Mouse (Mus musculus) G1E (cell line): ENCODE measurements around the gene Sart3.

Experiments used
- CTCF ChIP-seq: IDR thresholded peaks from 2 replicates; pipeline ENCODE4 v1.5.1; 2012; ENCODE audit warnings: low read depth, low read length, inconsistent platforms, mixed read lengths
- GATA1 ChIP-seq: IDR thresholded peaks from 2 replicates; pipeline ENCODE4 v1.6.1; 2012; ENCODE audit warnings: borderline replicate concordance, low read length, inconsistent platforms, mixed read lengths
- TAL1 ChIP-seq: conservative IDR thresholded peaks from 2 replicates; pipeline ENCODE4 v1.6.1; 2012; ENCODE audit warnings: low read depth, low read length, inconsistent platforms, mixed read lengths

DNA sequence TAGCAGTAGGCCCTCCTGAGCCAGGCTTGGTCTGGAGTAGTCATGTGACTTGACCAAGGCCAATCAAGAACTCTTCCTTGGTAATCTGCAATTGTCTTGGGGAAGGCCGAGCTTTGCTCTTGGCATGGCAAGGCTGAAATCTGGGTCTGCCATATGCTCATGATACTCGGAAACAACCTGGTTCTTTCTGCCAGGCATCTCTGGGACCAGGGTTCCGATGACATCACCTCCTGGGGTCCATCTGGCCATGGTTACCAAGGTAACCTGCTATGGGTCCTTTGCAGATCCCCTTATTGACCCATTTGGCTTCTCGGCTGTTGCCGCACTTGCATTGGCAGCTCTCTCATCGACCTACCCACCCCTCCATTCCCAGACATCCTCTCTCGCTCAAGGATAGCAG lies 44.3 kb downstream of the Sart3 start:
- TF ChIP-seq CTCF (no peak), GATA1 (no peak), TAL1 (no peak)
